Mouse (Mus musculus): Measurements from ENCODE around the gene Ubtf. TPM values are rescaled to one million over a fixed set of nuclear protein-coding genes. Genes with fewer than 3 reads are reported as not detected.

Ubtf gene
- polyA plus RNA-seq, 1 experiment, result 27.7 TPM

GRCm38 (mm10) chr11:102263211-102263610 is 56.3 kb downstream of the Ubtf start:
- 87% methylated on average over 7 of the region's 7 CpGs for WGBS
- TF ChIP-seq CTCF (IDR thresholded peaks at IDR 0.05; ENCODE audit: insufficient read depth, low read length) (no peak), POLR2A (IDR thresholded peaks at IDR 0.05; ENCODE audit: borderline replicate concordance, extremely low read depth, low read depth, low read length) (no peak)
- no peak for DNase-seq
- no peaks in the 10 kb centered on the region for H3K4me1 ChIP-seq (ENCODE audit: control insufficient read depth, insufficient read depth, low read length)
- H3K4me3 ChIP-seq (replicated peaks; ENCODE audit: extremely low read depth, low read depth, low read length), result no peak overlapping the region

DNA sequence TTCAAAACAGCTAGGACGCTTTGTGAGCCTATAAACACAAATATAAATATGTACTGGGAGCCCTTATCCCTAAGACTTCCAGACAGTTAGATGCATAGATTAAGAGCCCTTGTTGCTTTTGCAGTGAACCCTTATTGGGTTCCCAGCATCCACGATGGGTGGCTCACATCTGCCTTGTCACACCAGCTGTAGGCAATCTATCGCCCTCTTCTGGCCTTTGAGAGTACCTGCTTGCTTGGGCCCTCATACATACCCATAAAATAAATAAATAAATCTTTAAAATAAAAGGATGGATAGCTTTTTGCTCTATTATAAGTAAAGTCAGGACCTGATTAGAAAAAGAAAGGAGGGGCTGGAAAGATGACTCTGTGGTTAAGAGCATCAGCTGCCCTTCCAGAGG is 61.0 kb downstream of the Ubtf start:
- DNase-seq, result no peak
- 87% methylated on average over 3 of the region's 3 CpGs for WGBS

DNA sequence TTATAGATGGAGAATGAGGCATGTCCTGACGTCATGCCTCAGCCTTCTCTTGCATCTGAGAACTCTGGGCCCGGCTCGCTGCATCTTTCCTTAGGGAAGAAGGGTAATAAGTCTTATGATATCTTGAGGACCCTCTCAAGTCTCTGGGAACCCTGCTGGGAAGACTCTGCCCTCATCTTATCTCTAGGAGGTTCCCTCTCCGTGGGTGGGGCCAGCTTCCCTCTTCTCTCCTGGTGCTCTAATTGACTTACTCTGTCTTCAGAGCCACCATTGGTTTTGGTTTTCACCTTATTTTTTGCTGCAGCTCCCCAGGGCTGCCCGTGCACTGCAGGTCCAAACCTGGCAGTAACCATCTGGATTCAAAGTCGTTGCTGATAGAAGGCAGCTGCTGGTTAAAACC is 61.4 kb downstream of the Ubtf start:
- H3K4me3 ChIP-seq (replicated peaks; ENCODE audit: extremely low read depth, low read depth, low read length), result no peak overlapping the region
- no peaks in the 10 kb centered on the region for H3K4me1 ChIP-seq (ENCODE audit: control insufficient read depth, insufficient read depth, low read length)
- no peak for TF ChIP-seq CTCF (IDR thresholded peaks at IDR 0.05; ENCODE audit: insufficient read depth, low read length)
- no peak for TF ChIP-seq POLR2A (IDR thresholded peaks at IDR 0.05; ENCODE audit: borderline replicate concordance, extremely low read depth, low read depth, low read length)
- DNase-seq, result no peak
- WGBS, result 76% methylated on average over 6 of the region's 6 CpGs

More for the DNA sequence above, 61.0 kb downstream of the Ubtf start:
- TF ChIP-seq POLR2A (IDR thresholded peaks at IDR 0.05; ENCODE audit: borderline replicate concordance, extremely low read depth, low read depth, low read length), result no peak
- TF ChIP-seq CTCF (IDR thresholded peaks at IDR 0.05; ENCODE audit: insufficient read depth, low read length), result 0 out of 2 replicates have a peak, but pooled peaks have one; percentile 29
- Histone ChIP-seq H3K4me1 (ENCODE audit: control insufficient read depth, insufficient read depth, low read length) (no peaks in the 10 kb centered on the region), H3K4me3 (replicated peaks; ENCODE audit: extremely low read depth, low read depth, low read length) (no peak overlapping the region)

DNA sequence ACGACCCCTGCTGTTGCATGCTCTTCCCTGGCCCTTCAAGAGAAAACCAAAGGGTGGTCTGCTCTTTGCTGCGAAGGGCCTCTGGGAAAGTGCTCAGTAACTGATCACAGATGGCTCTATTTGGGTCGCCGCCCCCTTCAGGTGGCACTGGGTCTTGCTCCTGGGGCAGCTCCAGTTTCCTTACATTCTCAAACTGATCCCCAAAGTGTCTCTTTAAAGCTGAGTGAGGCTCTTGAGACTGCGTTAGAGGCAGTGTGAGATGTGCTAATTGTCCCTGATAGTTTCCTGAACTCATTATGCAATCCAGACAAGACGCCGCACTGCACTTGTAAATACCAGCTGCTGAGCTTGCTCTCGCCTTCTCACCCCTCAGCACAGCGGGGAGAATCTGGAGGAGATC is 62.0 kb downstream of the Ubtf start:
- no peaks in the 10 kb centered on the region for H3K4me1 ChIP-seq (ENCODE audit: control insufficient read depth, insufficient read depth, low read length)
- WGBS, result 47% methylated on average over 9 of the region's 9 CpGs
- H3K4me3 ChIP-seq (replicated peaks; ENCODE audit: extremely low read depth, low read depth, low read length), result no peak overlapping the region
- no peak for DNase-seq
- TF ChIP-seq CTCF (IDR thresholded peaks at IDR 0.05; ENCODE audit: insufficient read depth, low read length) (peak; percentile 19; the same call in 1 of the 2 replicates), POLR2A (IDR thresholded peaks at IDR 0.05; ENCODE audit: borderline replicate concordance, extremely low read depth, low read depth, low read length) (no peak)

Other genes with a start within 250 kb of the Ubtf start
- gene Mpp2, start 231.2 kb downstream of the Ubtf start, polyA plus RNA-seq (2012; rRNA removed), result 12.8 and 14.4 TPM in 2 replicates
- gene Ppy, start 218.4 kb downstream of the Ubtf start, polyA plus RNA-seq (2012; rRNA removed), result 6.3 and 9.8 TPM in 2 replicates
- gene Pyy, start 211.9 kb downstream of the Ubtf start, polyA plus RNA-seq (2012; rRNA removed), result 9.6 TPM in 1 of 2 replicates, not detected in the other
- gene Nags, start 174.2 kb downstream of the Ubtf start, polyA plus RNA-seq (2012; rRNA removed), result 0.41 and 0.72 TPM in 2 replicates
- 20.5 and 26.7 TPM in 2 replicates for gene Tmem101, start 163.3 kb downstream of the Ubtf start, polyA plus RNA-seq (2012; rRNA removed)
- 20.8 and 30.6 TPM in 2 replicates for gene Lsm12, start 134.4 kb downstream of the Ubtf start, polyA plus RNA-seq (2012; rRNA removed)
- gene G6pc3, start 130.1 kb downstream of the Ubtf start, polyA plus RNA-seq (2012; rRNA removed), result 74.4 and 82.5 TPM in 2 replicates
- gene Hdac5, start 89.6 kb downstream of the Ubtf start, polyA plus RNA-seq (2012; rRNA removed), result 140 and 160 TPM in 2 replicates
- gene BC030867, start 70.9 kb downstream of the Ubtf start, polyA plus RNA-seq (2012; rRNA removed), result 0.65 and 0.68 TPM in 2 replicates
- 0.15 and 1.8 TPM in 2 replicates for gene Asb16, start 51.0 kb downstream of the Ubtf start, polyA plus RNA-seq (2012; rRNA removed)
- gene Tmub2, start 34.8 kb downstream of the Ubtf start, polyA plus RNA-seq (2012; rRNA removed), result 46.3 and 53.4 TPM in 2 replicates
- 33.1 and 38.8 TPM in 2 replicates for gene Atxn7l3, start 23.1 kb downstream of the Ubtf start, polyA plus RNA-seq (2012; rRNA removed)
- gene Slc4a1, start 46.5 kb upstream of the Ubtf start, polyA plus RNA-seq (2012; rRNA removed), result 1.1 and 1.2 TPM in 2 replicates
- 1.9 and 2.8 TPM in 2 replicates for gene Rundc3a, start 73.7 kb upstream of the Ubtf start, polyA plus RNA-seq (2012; rRNA removed)
- gene Slc25a39, start 88.2 kb upstream of the Ubtf start, polyA plus RNA-seq (2012; rRNA removed), result 258 and 290 TPM in 2 replicates
- gene Grn, start 110.6 kb upstream of the Ubtf start, polyA plus RNA-seq (2012; rRNA removed), result 220 and 257 TPM in 2 replicates
- gene Fam171a2, start 127.9 kb upstream of the Ubtf start, polyA plus RNA-seq (2012; rRNA removed), result 19.6 and 22.8 TPM in 2 replicates
- 11.4 and 14.9 TPM in 2 replicates for gene Itga2b, start 150.4 kb upstream of the Ubtf start, polyA plus RNA-seq (2012; rRNA removed)
- gene Gpatch8, start 236.7 kb upstream of the Ubtf start, polyA plus RNA-seq (2012; rRNA removed), result 15.0 and 17.3 TPM in 2 replicates

Measured in lung, adult 2 months (tissue).